Mouse (Mus musculus): ENCODE measurements at regions not wholly inside any gene's neighbourhood (a gene's known extent, or its start where the extent isn't known, plus 50 kb on each side); places are given as distances from the start of the nearest gene placed in this dataset.
"Not testable (repeated sequence)": the region's sequence is repeated elsewhere in the genome, so short reads cannot be mapped to it uniquely, and the experiment has no call there.

GRCm38 (mm10) chr12:117365876-117366275 lies 150.4 kb upstream of the Rapgef5 start:
- intact Hi-C loops (cut with DNase I), result no loop called here
- no peak for DNase-seq (ENCODE audit: low spot score in 2 of 2)

- intact Hi-C loops (cut with DNase I), result no loop called here
- DNase-seq (ENCODE audit: low spot score in 2 of 2), result no peak
These were observed 137.9 kb upstream of the Rapgef5 start for GRCm38 (mm10) chr12:117378297-117378887.

- DNase-seq (ENCODE audit: low spot score in 2 of 2), result no peak
- intact Hi-C loops (cut with DNase I), result no loop called here
These were observed 137.0 kb upstream of the Rapgef5 start for GRCm38 (mm10) chr12:117379103-117379850.

GRCm38 (mm10) chr12:117380836-117381235 lies 135.4 kb upstream of the Rapgef5 start:
- DNase-seq (ENCODE audit: low spot score in 2 of 2), result no peak
- intact Hi-C loops (cut with DNase I), result loop anchor here (10.0 kb wide), 1 partner anchor 474 kb away; no protein-coding TSS in a partner anchor

- not testable (repeated sequence) for DNase-seq (ENCODE audit: low spot score in 2 of 2)
- intact Hi-C loops (cut with DNase I), result loop anchor here (10.0 kb wide), 1 partner anchor 472 kb away; no protein-coding TSS in a partner anchor
These were observed 133.6 kb upstream of the Rapgef5 start for GRCm38 (mm10) chr12:117382727-117383126.

GRCm38 (mm10) chr12:117385072-117385666 lies 131.1 kb upstream of the Rapgef5 start:
- peak; percentile 77 to 86 for DNase-seq (ENCODE audit: low spot score in 2 of 2)
- intact Hi-C loops (cut with DNase I), result loop anchor here (5.0 to 10.0 kb wide), 2 partner anchors 382 to 470 kb away; no protein-coding TSS in a partner anchor

- intact Hi-C loops (cut with DNase I), result loop anchor here (5.0 to 10.0 kb wide), 2 partner anchors 382 to 469 kb away; no protein-coding TSS in a partner anchor
- DNase-seq (ENCODE audit: low spot score in 2 of 2), result no peak
These were observed 130.6 kb upstream of the Rapgef5 start for GRCm38 (mm10) chr12:117385697-117386096.

- intact Hi-C loops (cut with DNase I), result loop anchor here (5.0 to 10.0 kb wide), 2 partner anchors 380 to 468 kb away; no protein-coding TSS in a partner anchor
- peak in 1 of 2 experiments; percentile 41 for DNase-seq (ENCODE audit: low spot score in 2 of 2)
These were observed 129.3 kb upstream of the Rapgef5 start for GRCm38 (mm10) chr12:117386957-117387356.

- no peak for DNase-seq (ENCODE audit: low spot score in 2 of 2)
- intact Hi-C loops (cut with DNase I), result loop anchor here (5.0 to 10.0 kb wide), 2 partner anchors 378 to 465 kb away; no protein-coding TSS in a partner anchor
These were observed 126.5 kb upstream of the Rapgef5 start for GRCm38 (mm10) chr12:117389516-117390347.

GRCm38 (mm10) chr12:117397512-117397911 lies 118.8 kb upstream of the Rapgef5 start:
- DNase-seq (ENCODE audit: low spot score in 2 of 2), result no peak
- intact Hi-C loops (cut with DNase I), result no loop called here

GRCm38 (mm10) chr12:117403513-117404156 lies 112.6 kb upstream of the Rapgef5 start:
- DNase-seq (ENCODE audit: low spot score in 2 of 2), result peak; percentile 90 to 91
- intact Hi-C loops (cut with DNase I), result loop anchor here (1.0 kb wide), 1 partner anchor 367 kb away; no protein-coding TSS in a partner anchor

- intact Hi-C loops (cut with DNase I), result no loop called here
- no peak for DNase-seq (ENCODE audit: low spot score in 2 of 2)
These were observed 112.0 kb upstream of the Rapgef5 start for GRCm38 (mm10) chr12:117404157-117404752.

GRCm38 (mm10) chr12:117406832-117407231 lies 109.4 kb upstream of the Rapgef5 start:
- intact Hi-C loops (cut with DNase I), result no loop called here
- no peak for DNase-seq (ENCODE audit: low spot score in 2 of 2)

- no peak for DNase-seq (ENCODE audit: low spot score in 2 of 2)
- intact Hi-C loops (cut with DNase I), result no loop called here
These were observed 105.7 kb upstream of the Rapgef5 start for GRCm38 (mm10) chr12:117410604-117411003.

- intact Hi-C loops (cut with DNase I), result no loop called here
- peak; percentile 49 to 51 for DNase-seq (ENCODE audit: low spot score in 2 of 2)
These were observed 104.0 kb upstream of the Rapgef5 start for GRCm38 (mm10) chr12:117412257-117412656.

GRCm38 (mm10) chr12:117412779-117413505 lies 103.3 kb upstream of the Rapgef5 start:
- intact Hi-C loops (cut with DNase I), result no loop called here
- no peak for DNase-seq (ENCODE audit: low spot score in 2 of 2)

- intact Hi-C loops (cut with DNase I), result no loop called here
- no peak for DNase-seq (ENCODE audit: low spot score in 2 of 2)
These were observed 102.3 kb upstream of the Rapgef5 start for GRCm38 (mm10) chr12:117414020-117414419.

GRCm38 (mm10) chr12:117415146-117415545 lies 101.1 kb upstream of the Rapgef5 start:
- DNase-seq (ENCODE audit: low spot score in 2 of 2), result no peak
- intact Hi-C loops (cut with DNase I), result no loop called here
